Mouse (Mus musculus) ES-E14 (cell line): ENCODE results near the gene Palm3. TPM values are rescaled to one million over a fixed set of nuclear protein-coding genes. Genes with fewer than 3 reads are reported as not detected.

Experiments
- DNase-seq: peaks from one replicate; pipeline ENCODE4 v3.0.0-alpha.2; 2013; ENCODE audit warnings: low read depth, low spot score
- H3K27ac ChIP-seq: 2 replicates; pipeline ENCODE4 v1.5.1; 2012; ENCODE audit warnings: low read depth, mild to moderate bottlenecking, low read length, moderate library complexity, mixed read lengths; ENCODE audit not compliant: poor library complexity, insufficient read depth, severe bottlenecking
- H3K36me3 ChIP-seq: 2 replicates; pipeline ENCODE4 v1.6.1; 2012; ENCODE audit warnings: mild to moderate bottlenecking, low read length, moderate library complexity, mixed read lengths; ENCODE audit not compliant: control insufficient read depth, poor library complexity, insufficient read depth, severe bottlenecking
- H3K4me1 ChIP-seq, 2 experiments: fragments of 150-350 bp in 1 of 2; sonication (generic) in 1 of 2; 2 replicates each; pipeline ENCODE4 v1.6.1; 2012; ENCODE audit warnings: low read length in 2 of 2, mild to moderate bottlenecking in 1 of 2, mixed read lengths in 1 of 2; ENCODE audit not compliant: control insufficient read depth in 2 of 2, insufficient read depth in 2 of 2, poor library complexity in 1 of 2
- H3K4me3 ChIP-seq, 2 experiments: fragments of 150-350 bp in 1 of 2; sonication (generic) in 1 of 2; 2 replicates each; pipeline ENCODE4 v1.5.1; 2012; ENCODE audit warnings: low read length in 2 of 2, low read depth in 1 of 2, mild to moderate bottlenecking in 1 of 2, mixed read lengths in 1 of 2; ENCODE audit not compliant: insufficient read depth in 1 of 2, poor library complexity in 1 of 2, severe bottlenecking in 1 of 2
- H3K9ac ChIP-seq: 2 replicates; pipeline ENCODE4 v1.6.1; 2012; ENCODE audit warnings: low read depth, mild to moderate bottlenecking, low read length, mixed read lengths; ENCODE audit not compliant: poor library complexity, insufficient read depth, severe bottlenecking
- H3K9me3 ChIP-seq: fragments of 150-350 bp; sonication (generic); 2 replicates; pipeline ENCODE4 v1.6.1; 2012; ENCODE audit warnings: low read depth, mild to moderate bottlenecking, low read length; ENCODE audit not compliant: control insufficient read depth, insufficient read depth
- CHD2 ChIP-seq: IDR thresholded peaks from 2 replicates; pipeline ENCODE4 v1.6.1; 2014; ENCODE audit warnings: mild to moderate bottlenecking, low read depth, low read length, inconsistent platforms
- HCFC1 ChIP-seq: IDR thresholded peaks from 2 replicates; pipeline ENCODE4 v1.6.1; 2012; ENCODE audit warnings: low read length, inconsistent platforms, borderline replicate concordance; ENCODE audit not compliant: insufficient read depth
- MAFK ChIP-seq: IDR thresholded peaks from 2 replicates; pipeline ENCODE4 v1.6.1; 2014; ENCODE audit warnings: mild to moderate bottlenecking, low read depth, low read length, inconsistent platforms; ENCODE audit not compliant: insufficient read depth
- ZC3H11A ChIP-seq: IDR thresholded peaks from 2 replicates; pipeline ENCODE4 v1.6.1; 2012; ENCODE audit warnings: low read depth, mild to moderate bottlenecking, inconsistent platforms, low read length, borderline replicate concordance
- ZNF384 ChIP-seq: IDR thresholded peaks from 2 replicates; pipeline ENCODE4 v1.6.1; 2012; ENCODE audit warnings: low read depth, low read length, inconsistent platforms
- in situ Hi-C, 2 experiments: fragments of 600-800 bp; cut with MboI; formaldehyde crosslinking; loops; one replicate each; pipeline ENCODE4 v1.15.1; 2025; ENCODE audit warnings: low sequenced_read_pairs in 2 of 2, inconsistent platforms in 1 of 2; ENCODE audit not compliant: unreplicated experiment in 2 of 2
- total RNA-seq: library from RNA; depleted of rRNA; stranded (reverse); fragments of 300-350 nt; gene quantifications from 2 replicates; pipeline ENCODE4 v1.2.3, GENCODE M21; 2012

Gene Palm3
- total RNA-seq, 1 experiment = 29.0 TPM

DNA sequence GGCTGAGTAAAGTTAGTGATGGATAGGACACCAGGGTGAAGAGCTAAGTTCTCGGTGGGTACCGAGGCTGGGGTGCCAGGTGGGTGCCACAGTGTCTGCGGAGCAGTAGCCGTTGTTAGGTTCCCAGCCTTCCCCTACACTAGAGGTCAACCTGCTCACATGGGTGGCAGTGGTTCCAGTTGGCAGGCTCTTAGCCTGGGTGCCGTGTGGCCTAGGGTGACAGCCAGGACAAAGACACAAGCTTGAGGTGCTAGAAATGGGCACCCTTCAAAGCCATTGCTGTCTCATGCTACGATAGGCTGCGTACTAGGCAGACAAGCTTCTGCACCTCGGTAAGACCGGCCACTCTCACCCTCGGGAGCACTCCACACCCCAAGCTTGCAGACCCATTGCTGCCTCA lies 51.0 kb downstream of the Palm3 start:
- Histone ChIP-seq H3K9me3 (no peaks in the 10 kb centered on the region), H3K9ac (no peak overlapping the region), H3K27ac (no peak overlapping the region), H3K4me3 (no peak overlapping the region), H3K4me1 (peaks cover 0 to 21% of the 10 kb centered on the region in 2 experiments; a peak in 2 of 4 replicates), H3K36me3 (peaks cover 3% of the 10 kb centered on the region; the same call in 1 of the 2 replicates)
- in situ Hi-C loops = no loop called here
- no peak for TF ChIP-seq HCFC1
- no peak for TF ChIP-seq ZNF384
- TF ChIP-seq CHD2 = no peak
- TF ChIP-seq ZC3H11A = no peak
- no peak for TF ChIP-seq MAFK
- DNase-seq = no peak

DNA sequence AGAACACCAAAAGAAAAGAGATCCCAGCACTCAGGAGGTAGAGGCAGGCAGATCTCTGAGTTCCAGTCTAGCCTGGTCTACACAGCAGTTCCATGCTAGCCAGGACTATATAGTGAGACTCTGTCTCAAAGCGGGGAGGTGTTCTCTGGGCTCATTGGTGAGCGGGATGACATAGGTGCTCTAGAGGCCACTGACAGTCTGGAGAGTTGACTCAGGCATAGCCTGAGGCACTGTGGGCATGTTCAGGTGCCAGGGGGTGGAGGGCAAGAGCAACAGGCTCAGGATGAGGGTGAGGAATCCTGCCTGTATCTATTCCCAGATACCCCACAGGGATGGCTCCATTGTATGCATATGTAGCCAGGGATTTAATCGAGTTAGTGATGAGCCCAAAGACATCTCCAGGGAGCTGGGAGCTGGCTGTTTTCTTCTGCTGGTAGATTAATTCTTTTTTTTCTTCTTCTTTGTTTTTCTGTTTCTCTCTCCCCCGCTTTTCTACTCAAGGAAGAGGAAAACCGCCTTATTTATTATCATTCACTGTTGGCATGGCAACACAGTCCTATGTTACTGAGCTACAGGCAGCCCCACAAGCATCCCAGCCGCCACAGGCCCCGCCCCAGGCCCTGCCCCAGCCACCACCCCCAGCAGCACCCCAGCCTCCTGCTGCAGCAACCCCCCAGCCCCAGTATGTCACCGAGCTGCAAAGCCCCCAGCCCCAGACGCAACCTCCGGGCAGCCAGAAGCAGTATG lies 52.1 kb downstream of the Palm3 start:
- H3K4me3 ChIP-seq = no peak overlapping the region
- no peak for TF ChIP-seq ZC3H11A
- peaks cover 0 to 16% of the 10 kb centered on the region in 2 experiments; a peak in 1 of 4 replicates for H3K4me1 ChIP-seq
- no peak for DNase-seq
- H3K36me3 ChIP-seq = peaks cover 3% of the 10 kb centered on the region; the same call in 1 of the 2 replicates
- H3K27ac ChIP-seq = no peak overlapping the region
- H3K9me3 ChIP-seq = no peaks in the 10 kb centered on the region
- in situ Hi-C loops = no loop called here
- H3K9ac ChIP-seq = no peak overlapping the region

DNA sequence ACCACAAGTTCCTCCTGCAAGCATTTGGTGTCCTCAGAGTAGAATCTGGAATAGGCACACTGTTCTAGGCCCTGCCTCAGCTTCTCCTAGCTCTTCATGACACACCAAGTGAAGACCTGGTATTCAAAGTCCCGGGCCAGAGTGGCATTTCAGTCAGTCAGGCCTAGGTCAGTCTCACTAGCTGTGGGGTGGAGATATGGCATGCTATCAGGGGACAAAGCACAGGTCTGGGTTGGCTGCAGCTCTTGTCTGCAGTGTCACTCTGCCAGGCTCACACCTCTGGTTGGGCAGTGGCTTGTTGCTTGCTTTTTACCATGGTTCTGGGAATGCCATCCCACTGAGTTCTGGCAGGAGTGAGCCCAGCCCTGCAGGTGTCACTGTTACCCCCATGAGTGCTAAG lies 55.1 kb downstream of the Palm3 start:
- peaks cover 10% of the 10 kb centered on the region; the same call in 1 of the 2 replicates for H3K36me3 ChIP-seq
- H3K9me3 ChIP-seq = no peaks in the 10 kb centered on the region
- no peak overlapping the region for H3K9ac ChIP-seq
- in situ Hi-C loops = no loop called here
- H3K4me1 ChIP-seq = peaks cover 0 to 13% of the 10 kb centered on the region in 2 experiments; a peak in 1 of 4 replicates
- DNase-seq = no peak
- TF ChIP-seq HCFC1 = no peak
- TF ChIP-seq MAFK = no peak
- TF ChIP-seq ZNF384 = no peak
- no peak for TF ChIP-seq ZC3H11A
- TF ChIP-seq CHD2 = no peak
- H3K4me3 ChIP-seq = no peak overlapping the region
- H3K27ac ChIP-seq = no peak overlapping the region

DNA sequence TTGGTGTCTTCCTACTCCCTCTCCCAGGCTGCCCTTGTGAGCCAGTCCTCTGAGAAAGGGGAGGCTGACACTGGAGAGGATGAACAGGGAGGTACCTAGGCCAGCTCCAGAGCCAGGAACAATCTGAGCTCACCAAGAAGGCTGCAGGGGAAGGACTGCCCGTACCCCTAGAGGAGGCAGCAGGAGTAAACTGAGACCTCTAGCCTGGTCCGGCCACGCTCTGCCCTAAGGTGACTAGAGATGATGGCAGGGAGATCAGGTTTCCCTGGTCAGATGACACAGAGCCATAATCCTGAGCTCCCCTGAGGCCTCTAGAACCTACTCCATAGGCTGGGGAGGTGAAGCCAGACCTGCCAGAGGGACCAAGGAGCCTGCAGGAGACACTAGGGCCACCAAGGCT lies 55.6 kb downstream of the Palm3 start:
- H3K4me1 ChIP-seq = peaks cover 0 to 13% of the 10 kb centered on the region in 2 experiments; a peak in 1 of 4 replicates
- peaks cover 10% of the 10 kb centered on the region; the same call in 1 of the 2 replicates for H3K36me3 ChIP-seq
- H3K4me3 ChIP-seq = no peak overlapping the region
- TF ChIP-seq MAFK = no peak
- TF ChIP-seq ZC3H11A = no peak
- no peak for TF ChIP-seq HCFC1
- no peak for TF ChIP-seq CHD2
- TF ChIP-seq ZNF384 = no peak
- no peak overlapping the region for H3K27ac ChIP-seq
- DNase-seq = no peak
- no peak overlapping the region for H3K9ac ChIP-seq
- in situ Hi-C loops = no loop called here
- no peaks in the 10 kb centered on the region for H3K9me3 ChIP-seq

DNA sequence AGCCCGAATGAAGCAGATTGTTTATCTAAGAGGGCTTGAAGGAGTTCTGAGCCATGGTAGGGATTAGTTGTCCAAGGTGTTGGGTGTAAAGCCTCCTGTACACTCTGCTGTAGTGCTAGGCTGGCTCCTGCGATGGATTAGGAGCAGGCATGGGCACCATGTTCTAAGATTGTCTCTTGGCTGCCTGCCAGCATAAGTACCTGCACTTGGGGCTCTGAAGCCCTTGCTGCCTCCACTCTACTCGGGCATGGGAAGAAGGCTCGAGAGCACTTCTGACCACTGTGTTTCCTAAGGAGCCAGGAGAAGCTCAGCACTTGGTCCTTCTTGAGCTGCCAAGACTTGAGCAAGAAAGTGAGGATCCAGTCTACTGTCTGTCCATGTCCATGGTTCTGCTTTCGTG lies 57.9 kb downstream of the Palm3 start:
- in situ Hi-C loops = no loop called here
- Histone ChIP-seq H3K9ac (no peak overlapping the region), H3K36me3 (peaks cover 14% of the 10 kb centered on the region; the same call in 1 of the 2 replicates), H3K27ac (no peak overlapping the region), H3K4me1 (peaks cover 0 to 11% of the 10 kb centered on the region in 2 experiments; a peak in 1 of 4 replicates), H3K4me3 (no peak overlapping the region), H3K9me3 (no peaks in the 10 kb centered on the region)
- TF ChIP-seq CHD2 = no peak
- no peak for TF ChIP-seq MAFK
- TF ChIP-seq ZC3H11A = no peak
- TF ChIP-seq ZNF384 = no peak
- no peak for TF ChIP-seq HCFC1
- no peak for DNase-seq
